Mouse (Mus musculus) spleen, postnatal 36 days (tissue): Measurements from ENCODE around the gene Dock6.

Experiments
- DNase-seq, 2 experiments: peaks; one replicate each; pipeline ENCODE4 v3.0.0; 2022; ENCODE audit warnings: low spot score in 2 of 2, mixed read lengths in 1 of 2

Gene Dock6

DNA sequence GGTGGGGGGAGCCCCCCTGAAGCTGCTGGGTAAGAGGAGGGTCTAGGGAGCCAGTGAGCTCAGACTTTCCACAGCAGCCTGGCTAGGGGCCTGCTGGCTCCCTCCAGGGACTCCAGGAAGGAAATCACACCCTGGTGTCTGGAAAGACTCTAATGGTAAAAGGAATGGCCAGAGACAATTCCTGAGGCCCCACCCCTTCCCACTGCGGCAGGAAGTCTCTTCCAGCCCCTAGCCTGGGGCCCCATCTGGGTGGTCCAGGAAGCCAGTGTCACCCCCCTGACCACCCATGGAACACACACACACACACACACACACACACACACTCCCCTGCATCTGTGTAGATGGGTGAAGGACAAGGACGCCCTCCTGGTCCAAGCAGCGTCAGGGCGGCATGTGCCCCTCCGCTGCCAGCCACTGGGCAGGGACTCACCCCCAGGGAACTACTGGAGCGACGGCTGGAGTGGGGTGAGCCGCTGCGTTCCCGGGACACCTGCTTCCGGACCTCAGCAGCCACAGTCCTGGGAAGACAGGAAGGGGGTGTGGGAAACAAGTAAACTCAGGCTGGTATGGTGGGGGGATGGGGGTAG lies 5.6 kb downstream of the Dock6 start:
- DNase-seq = no peak

DNA sequence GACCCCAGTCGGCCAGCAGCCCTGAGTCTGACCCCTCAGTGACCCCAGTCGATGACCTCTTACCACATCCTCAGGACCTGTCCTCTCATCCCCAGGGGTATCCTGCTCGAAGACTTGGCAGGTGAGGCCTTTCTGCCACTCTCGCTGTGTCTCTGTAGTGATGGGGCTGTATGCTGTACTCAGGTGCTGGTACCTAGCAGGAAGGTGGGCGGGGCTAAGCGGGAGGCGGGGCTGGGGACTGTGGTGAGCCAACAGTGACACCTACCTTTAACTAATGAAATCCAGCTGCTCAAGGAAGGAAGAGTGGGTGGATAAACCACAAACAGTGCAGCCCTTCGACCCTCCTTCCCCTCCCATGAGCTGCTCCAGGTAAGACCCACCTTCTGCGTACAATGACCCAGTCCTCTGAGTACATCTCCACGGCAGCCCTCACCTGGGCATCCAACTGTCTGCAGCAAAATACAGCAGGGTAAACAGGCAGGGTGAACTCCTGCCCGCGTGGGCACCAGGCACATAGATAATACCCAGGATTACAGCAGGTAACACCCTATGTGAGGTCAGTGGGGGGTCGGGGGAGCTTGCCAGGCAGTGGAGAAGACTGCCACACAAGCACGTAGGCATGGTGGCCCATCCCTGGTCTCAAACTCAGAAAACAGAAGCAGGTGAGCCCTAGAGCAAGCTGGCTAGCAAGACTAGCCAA lies 6.9 kb downstream of the Dock6 start:
- DNase-seq = no peak

DNA sequence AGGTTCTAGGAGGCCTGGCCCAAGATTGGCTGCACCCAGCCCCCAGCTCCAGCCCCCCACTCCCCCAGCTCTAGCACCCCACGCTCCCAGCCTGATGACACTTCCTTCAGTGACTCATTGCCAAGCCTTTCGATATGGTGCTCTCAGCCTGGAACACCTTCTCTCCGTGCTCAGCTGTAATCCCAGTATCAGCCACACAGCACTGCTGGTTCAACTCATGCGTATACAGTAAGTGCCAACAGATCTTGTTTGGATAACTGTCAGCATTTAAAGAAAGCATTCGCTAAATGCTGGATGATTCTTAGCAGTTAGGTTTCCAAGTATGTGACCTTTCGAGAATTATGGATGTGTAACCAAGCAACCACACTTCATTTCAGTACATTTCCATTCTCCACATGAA lies 9.3 kb downstream of the Dock6 start:
- no peak for DNase-seq

DNA sequence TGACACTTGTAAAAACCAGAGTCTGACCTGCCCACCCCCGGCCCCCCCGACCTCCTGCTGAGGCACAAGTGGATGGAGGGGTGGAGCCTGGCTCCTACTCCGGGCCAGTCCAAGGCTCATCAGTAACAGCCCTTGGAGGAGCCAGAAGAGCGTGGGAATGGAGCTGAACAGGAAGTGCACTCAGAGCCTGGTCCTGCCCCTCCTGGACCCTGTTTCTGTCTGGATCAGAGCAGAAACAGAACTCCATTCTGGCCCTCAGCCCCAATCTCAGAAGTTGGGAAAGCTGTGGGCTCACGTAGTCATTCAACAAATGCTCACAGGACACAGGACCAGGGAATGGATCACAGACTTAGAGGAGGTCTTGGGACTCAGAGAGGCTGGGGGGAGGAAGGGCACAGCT lies 10.0 kb downstream of the Dock6 start:
- DNase-seq = no peak

DNA sequence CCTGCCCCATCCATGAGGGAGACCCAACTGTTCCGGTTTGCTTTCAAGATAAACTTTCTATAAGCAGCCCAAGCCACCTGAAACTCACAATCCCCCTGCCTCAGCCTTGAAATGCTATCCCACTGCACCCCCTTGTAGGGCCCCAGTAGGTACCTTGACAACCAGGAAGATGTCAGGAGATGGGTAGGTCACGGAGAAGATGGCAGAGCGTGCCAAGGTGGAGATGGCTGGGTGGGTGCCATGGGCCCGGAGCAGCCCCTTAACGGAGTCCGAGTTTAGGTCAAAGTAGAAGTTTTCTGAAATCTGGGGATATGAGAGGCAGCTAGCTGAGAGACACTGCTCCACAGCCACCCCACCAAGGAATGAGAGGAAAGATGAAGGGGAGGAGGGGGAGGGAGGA lies 11.1 kb downstream of the Dock6 start:
- no peak for DNase-seq

DNA sequence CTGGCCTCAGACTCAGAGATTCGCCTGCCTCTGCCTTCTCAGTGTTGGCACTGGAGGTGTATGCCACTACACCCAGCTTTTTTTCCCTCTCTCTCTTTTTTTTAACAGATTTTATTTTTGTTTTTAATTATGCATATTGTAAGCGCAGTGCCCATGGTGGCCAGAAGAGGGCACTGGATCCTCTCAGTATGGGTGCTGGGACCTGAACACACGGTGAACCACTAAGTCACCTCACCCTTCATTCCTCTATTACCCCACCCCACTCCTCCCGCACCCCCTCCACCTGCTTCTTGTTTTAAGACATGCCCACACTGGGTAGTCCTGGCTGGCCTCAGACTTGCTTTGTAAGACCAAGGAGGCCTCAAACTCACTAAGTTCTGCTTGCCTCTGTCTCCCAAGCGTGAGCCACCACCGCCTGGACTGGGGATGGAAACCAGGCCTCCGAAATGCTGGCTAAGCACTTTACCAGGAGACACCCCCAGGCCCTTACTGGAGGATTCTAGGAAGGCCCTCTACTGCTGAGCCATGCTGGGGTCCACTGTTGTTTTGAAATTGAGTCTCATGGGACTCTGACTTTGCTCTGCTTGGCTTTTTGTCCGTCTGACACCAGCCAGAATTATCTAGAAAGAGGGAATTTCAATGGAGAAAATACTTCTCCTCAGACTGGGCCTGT lies 12.2 kb downstream of the Dock6 start:
- DNase-seq = no peak

DNA sequence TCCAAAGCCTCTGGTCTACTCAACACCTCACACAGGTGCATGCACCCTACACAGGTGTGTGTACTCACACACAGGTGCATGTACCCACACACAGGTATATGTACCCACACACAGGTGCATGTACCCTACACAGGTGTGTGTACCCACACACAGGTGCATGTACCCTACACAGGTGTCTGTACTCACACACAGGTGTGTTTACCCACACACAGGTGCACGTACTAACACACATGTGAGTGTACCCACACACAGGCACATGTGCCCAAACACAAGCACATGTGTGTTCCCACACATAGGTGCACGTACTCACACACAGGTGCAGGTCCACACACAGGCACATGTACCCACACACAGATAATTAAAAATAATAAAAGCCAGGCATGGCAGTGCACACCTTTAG lies 14.7 kb downstream of the Dock6 start:
- no peak for DNase-seq

DNA sequence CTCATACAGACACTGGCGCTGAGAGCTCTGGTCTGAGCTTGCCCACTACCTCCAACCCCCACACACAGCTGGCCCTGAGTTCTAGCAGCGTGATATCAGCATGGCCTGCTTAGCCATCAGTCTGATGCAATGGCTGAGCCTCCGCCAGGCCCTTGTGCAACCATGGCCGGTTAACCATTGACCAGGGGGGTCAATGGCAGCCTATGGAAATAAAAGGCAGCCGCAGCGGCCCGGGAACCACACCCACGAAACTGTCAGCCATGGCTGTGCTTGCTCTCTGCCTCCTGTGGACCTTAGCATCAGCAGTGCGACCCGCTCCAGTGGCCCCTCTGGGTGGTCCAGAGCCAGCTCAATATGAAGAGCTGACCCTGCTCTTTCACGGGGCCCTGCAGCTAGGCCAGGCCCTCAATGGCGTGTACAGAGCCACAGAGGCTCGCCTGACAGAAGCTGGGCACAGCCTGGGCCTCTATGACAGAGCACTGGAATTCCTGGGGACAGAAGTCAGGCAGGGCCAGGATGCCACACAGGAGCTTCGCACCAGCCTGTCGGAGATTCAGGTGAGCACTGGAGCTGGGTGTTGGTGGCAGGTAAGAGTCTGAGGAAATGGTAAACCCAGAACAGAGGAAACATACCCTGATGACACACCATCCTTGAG lies 17.1 kb downstream of the Dock6 start, which contains the start of gene Angptl8:
Gene Angptl8 (plus strand): TSS at position 253 of the 655 bp plus-strand sequence.
- no peak for DNase-seq

DNA sequence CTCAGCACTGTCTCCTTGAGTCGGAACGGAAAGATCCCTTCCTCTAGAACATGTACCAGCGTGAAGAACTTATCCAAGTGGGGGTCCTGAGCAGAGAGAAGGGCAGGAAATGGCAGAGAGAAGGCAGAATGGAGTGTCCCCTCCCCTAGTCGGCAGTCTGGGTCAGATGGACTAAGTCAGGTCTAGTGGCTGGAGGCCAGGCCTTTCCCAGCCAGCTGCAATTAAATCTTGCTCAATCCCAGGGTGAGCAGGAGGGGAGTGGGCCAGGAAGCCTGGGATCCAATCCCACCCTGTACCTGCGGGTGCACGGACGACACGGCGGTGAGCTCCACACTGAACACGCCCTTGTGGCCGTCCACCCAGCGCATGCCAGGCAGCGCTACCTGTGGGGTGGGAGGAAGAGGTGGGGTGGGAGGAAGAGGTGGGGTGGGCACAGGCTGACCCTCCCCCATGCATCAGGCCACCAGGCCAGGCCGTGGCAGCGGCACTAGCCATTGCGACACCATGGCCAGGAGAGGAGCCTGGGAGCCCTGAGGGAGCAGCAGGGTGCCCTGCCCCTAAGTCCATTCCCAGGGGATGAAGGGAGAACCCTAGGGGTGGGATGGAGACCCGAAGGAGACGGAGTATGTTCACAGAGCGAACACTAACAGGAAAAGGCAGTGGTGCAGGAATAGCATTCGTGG lies 20.7 kb downstream of the Dock6 start:
- DNase-seq = no peak

DNA sequence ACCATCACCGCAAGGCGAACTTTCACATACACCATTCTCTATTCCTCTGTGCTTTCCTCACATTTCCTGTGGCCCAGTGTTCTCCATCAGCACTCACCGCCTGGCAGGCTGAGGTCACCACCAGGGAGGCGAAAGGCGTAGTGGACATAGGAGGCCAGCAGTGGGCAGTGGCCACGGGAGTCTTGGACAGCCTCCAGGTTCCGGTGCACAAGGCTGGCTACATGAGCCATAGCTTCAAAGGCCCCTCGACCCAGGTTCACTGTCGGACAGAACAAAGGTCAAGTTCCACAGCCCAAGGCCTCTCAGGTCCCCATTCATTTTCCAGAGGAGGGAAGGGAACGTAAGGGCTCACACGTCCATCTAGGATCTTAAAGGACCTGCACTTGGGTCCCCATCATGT lies 21.5 kb downstream of the Dock6 start:
- DNase-seq = no peak

DNA sequence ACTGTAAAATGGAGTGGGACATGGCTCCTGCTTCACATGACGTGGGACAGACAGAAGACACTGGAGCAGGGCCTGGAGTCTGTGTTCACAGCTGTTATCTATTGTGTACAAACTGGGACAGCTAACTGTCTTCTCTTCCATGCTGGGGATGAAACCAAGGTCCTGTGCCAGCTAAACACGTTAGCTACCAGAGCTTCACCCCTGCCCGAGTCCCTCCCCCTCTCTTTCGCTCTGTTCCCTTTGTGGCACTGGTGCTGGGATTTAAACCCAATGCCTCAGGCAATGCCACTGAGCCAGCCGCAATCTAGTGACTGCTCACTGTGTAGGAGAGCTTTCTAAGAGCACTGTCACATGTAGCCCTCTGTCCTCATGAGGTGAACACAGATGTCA lies 22.0 kb downstream of the Dock6 start:
- no peak for DNase-seq

DNA sequence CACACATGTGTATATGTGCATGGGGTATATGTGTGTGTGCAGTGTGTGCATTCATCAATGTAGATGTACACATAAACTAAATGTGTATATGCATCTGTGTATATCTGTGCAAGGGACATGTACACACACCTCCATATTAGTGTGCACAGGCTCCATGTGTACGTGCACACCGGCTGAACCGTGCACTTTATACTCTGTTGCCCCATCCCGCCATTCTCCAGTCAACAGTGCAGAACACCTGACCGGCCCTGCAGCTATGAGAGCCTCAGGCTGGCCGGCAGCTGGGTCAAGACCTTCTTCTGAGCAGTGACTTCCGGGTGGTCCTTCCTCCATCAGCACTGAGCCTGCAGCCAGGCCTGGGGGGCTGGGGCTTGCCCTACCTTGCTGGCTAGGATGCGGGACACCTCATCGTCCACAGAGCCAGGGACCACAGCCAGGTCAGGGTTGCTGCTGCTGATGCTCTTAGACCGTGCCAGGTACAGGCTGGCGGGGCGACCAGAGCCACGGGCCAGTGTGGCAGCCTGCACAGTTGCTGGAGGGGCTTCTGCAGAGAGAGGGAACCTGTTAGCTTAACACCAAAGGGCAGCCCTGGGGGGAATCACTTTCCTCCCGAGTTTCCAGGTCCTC lies 22.5 kb downstream of the Dock6 start:
- DNase-seq = no peak

DNA sequence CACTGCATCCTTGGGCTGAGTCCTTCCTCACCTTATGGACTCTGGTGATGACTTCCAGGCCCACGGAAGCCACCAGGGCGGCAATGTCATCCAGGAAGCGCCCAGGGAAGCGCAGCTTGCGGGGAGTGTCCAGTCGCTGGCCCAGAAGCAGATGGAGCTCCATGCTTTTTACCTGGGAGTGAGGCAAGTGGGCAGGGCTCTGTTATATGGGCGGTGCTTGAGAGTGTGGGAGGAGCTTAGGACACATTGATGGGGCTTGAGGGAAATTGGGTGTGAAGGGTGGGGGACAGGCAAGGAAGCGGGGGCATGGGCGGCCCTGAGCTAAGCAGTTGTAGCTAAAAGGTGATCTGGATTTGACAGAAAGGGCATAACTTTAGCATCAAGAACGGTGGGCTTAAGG lies 28.1 kb downstream of the Dock6 start:
- DNase-seq = no peak

DNA sequence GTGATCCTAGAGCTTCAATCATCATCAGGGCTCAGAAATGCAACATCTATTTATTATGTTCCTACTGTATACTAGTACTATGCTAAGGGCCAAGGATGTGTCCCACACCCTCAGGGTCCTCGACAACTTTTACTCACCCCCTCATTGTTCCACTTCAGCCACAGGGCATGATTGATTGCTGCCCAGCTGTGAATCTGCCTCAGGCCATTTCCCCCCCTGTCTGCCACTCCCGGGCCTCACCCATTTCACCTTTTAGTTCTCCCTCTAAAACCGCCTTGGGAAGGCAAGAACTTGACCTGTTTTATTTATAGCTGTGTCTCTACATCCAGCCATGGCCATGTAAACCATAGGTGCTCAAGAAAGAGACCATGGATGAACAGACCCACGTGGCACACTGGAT lies 28.5 kb downstream of the Dock6 start:
- no peak for DNase-seq

DNA sequence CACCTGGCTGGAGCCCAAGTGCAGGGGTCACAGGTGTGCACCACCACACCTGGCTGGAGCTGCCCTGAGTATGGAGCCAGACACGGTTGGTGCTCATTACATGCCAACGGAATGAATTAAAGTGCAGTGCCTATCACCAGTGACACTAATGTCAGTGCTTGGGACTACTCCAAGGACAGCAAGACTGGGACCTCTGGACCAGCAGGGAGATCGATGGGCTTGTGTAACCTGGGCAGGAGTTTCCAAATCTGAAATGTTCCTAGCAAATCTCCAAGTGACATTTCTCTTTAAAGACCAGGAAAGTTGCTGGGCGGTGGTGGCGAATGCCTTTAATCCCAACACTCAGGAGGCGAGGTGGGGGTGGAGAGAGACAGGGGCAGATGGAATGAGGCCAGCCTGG lies 29.7 kb downstream of the Dock6 start:
- DNase-seq = no peak

DNA sequence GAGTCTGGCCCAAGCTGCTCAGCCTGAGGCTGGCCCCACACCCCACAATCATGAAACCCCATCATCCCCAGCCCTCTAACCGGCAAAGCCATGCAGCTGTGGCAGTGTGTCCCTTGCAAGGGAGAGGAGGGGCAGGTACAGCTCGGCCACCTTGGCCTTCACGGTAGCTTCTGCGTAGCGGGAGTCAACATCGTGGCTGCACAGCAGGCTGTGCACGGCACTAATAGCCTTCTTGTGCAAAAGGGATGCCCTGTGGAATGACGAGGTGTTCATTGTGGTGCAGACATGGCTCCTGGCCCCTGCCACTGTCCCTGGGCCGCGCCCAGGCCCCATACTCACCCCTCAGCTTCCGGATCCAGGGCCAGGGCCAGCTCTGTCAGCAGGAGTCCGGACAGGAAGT lies 32.3 kb downstream of the Dock6 start:
- no peak for DNase-seq

DNA sequence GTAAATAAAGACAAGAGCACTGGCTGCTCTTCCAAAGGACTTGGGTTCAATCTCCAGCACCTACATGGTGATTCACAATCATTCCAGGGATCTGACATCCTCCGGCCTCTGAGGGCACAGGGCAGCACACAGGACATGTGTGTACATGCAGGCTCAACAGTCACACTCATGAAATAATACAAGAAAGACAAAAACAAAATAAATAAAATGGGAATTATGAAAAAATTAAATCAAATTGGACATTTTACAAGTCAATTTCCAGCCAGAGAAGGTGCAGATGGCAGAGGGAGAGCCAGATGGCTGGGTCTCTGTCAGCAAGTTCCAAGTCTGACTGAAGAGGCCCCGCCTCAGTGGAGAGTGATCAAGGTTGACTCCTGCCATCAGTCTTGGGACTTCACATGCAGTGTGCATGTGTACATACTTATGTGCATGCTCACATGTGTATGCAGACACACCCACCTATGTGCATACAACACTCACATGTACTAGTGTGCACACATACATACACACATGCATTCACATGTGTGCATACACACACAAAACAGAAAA lies 33.2 kb downstream of the Dock6 start:
- no peak for DNase-seq

DNA sequence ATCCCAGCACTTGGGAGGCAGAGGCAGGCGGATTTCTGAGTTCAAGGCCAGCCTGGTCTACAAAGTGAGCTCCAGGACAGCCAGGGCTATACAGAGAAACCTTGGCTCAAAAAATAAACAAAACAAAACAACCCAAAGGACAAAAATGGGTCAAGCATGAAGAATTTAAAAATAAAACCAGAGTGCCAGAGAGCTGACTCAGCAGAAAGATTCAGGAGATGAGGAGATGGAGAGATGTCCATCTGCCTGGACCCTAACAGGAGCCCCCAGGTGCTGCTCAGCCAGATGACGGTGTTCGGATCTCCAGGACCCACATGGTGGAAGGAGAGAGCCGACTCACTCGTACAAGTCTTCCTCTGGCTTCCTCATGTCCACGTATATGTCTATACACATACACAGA lies 33.9 kb downstream of the Dock6 start:
- no peak for DNase-seq

DNA sequence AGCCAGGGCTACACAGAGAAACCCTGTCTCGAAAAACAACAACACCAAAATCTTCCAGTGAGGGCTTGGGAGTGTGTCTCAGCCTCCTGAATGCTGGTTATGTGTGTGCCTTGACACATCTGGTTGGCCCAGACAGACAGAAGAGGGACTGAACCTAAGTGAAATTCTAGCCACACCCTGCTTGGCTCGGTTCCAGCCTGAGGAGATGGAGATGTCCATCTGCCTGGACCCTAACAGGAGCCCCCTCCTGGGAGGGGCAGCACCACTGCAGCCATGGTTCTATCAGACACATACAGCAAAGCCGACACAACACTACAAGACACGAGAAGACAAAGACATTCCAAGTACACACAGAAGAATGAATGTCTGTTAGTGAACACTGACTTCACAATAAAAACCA lies 34.3 kb downstream of the Dock6 start:
- DNase-seq = no peak

DNA sequence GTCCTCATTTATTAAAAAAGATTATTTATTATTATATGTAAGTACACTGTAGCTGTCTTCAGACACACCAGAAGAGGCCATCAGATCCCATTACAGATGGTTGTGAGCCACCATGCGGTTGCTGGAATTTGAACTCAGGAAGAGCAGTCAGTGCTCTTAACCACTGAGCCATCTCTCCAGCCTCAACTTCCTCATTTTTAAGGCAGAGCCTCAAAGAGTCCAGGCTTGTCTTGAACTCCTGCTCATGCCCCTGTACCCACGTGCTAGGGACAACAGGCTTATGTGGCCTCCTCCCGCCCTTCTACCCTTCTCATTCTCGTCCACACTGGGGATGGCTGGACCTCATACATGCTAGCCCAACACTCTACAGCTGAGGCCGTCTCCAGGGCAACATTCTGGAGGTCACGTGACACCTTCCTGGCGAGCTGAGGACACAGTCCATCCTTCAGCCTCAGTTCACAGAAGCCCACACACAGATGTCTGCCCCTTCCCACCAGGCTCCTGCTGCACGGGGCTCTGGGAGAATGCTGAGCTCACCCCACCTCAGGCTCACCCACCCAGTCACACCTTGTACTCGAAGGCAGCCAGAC lies 35.6 kb downstream of the Dock6 start:
- no peak for DNase-seq

DNA sequence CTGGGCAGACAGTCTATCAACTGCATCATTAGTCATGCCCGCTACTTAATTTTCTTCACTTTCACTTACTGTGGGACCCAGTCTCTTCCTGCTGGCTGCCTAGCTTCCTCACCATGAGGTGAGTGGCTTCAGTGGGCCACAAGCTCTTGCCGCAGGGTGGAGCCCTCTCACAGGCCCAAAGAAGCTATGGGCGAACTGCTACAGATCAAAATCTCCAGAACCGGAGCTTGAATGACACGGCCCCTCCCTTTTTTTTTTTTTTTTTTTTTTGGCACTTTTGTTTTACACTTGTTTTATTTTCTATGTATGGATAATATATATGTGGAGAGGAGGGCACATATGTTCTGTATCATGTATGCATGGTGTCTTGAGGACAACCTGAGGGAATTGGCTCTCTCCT lies 41.3 kb downstream of the Dock6 start:
- DNase-seq = no peak
